In genomic region chr6:48537105-48537954, GRCm38 (mm10) we compare ENCODE assay signal across 9 mouse cellular contexts. TPM values are rescaled to one million over a fixed set of nuclear protein-coding genes. Genes with fewer than 3 reads are reported as not detected.
DNase-seq lines count a peak whose midpoint lies in the region; ATAC-seq and TF ChIP-seq lines count a peak whose summit lies in the region.
"Had no signal": no experiment of that assay in that cellular context is flagged by ENCODE, and none has a peak within 500 bp of the region (broad histone marks: within the 10 kb centered on the region; RNA-seq: fewer than 3 reads in every experiment).

TSS of gene Atp6v0e2 (plus strand) at chr6:48537615.

- H3K4me1 ChIP-seq in forebrain, embryonic 11.5 days (replicated peaks; ENCODE audit: control insufficient read depth, insufficient read depth, low read length), result peaks cover 6% of the 10 kb centered on the region; the same call in 1 of the 2 replicates
- H3K4me1 ChIP-seq in heart, embryonic 13.5 days, result peaks cover 29% of the 10 kb centered on the region
- H3K4me1 ChIP-seq in kidney, embryonic 16.5 days (ENCODE audit: insufficient read depth, low read length), result peaks cover 23% of the 10 kb centered on the region
- H3K4me1 ChIP-seq in limb, embryonic 13.5 days, result peaks cover 31% of the 10 kb centered on the region
- H3K4me1 ChIP-seq in midbrain, postnatal 0 days (ENCODE audit: insufficient read depth, low read length), result peaks cover 16% of the 10 kb centered on the region
- H3K4me1 ChIP-seq in testis, adult 2 months (ENCODE audit: control insufficient read depth, insufficient read depth, low read length), result peaks cover 17% of the 10 kb centered on the region

- no peaks in the 10 kb centered on the region for H3K36me3 ChIP-seq in forebrain, embryonic 11.5 days (ENCODE audit: control insufficient read depth, insufficient read depth, low read length)
- H3K36me3 ChIP-seq in heart, embryonic 13.5 days, result peaks cover 9% of the 10 kb centered on the region
- H3K36me3 ChIP-seq in kidney, embryonic 16.5 days (ENCODE audit: insufficient read depth, low read length), result 0 out of 2 replicates have a peak, but pooled peaks cover 3% of the 10 kb centered on the region
- peaks cover 14% of the 10 kb centered on the region for H3K36me3 ChIP-seq in limb, embryonic 13.5 days
- H3K36me3 ChIP-seq in midbrain, postnatal 0 days (ENCODE audit: insufficient read depth, low read length), result peaks cover 31% of the 10 kb centered on the region
- H3K36me3 ChIP-seq in testis, adult 2 months (ENCODE audit: control insufficient read depth, insufficient read depth, low read length), result no peaks in the 10 kb centered on the region

- peak; percentile 39 for DNase-seq in thymus, postnatal 14 days
- DNase-seq in thymus, adult 18-20 months, result no peak
- peak; percentile 95 for DNase-seq in forebrain, embryonic 11.5 days (ENCODE audit: low spot score)
- DNase-seq in midbrain, postnatal 0 days (ENCODE audit: low spot score), result peak; percentile 98

- H3K4me3 ChIP-seq in forebrain, embryonic 11.5 days (ENCODE audit: low read depth, low read length), result peak within 1 kb of the TSS; percentile 57
- H3K4me3 ChIP-seq in heart, embryonic 13.5 days, result peak within 1 kb of the TSS; percentile 58
- H3K4me3 ChIP-seq in kidney, embryonic 16.5 days (ENCODE audit: low read length), result peak within 1 kb of the TSS; percentile 50
- H3K4me3 ChIP-seq in limb, embryonic 13.5 days, result peak within 1 kb of the TSS; percentile 42
- H3K4me3 ChIP-seq in midbrain, postnatal 0 days (ENCODE audit: low read depth, low read length), result peak within 1 kb of the TSS; percentile 64
- peak within 1 kb of the TSS; percentile 97 for H3K4me3 ChIP-seq in testis, adult 2 months (ENCODE audit: control insufficient read depth, low read depth, low read length)

- peak within 1 kb of the TSS; percentile 83 for H3K9ac ChIP-seq in forebrain, embryonic 11.5 days (ENCODE audit: low read length)
- peak within 1 kb of the TSS; percentile 80 for H3K9ac ChIP-seq in heart, embryonic 13.5 days
- H3K9ac ChIP-seq in kidney, embryonic 16.5 days (replicated peaks; ENCODE audit: low read length), result peak within 1 kb of the TSS; percentile 69
- peak within 1 kb of the TSS; percentile 63 for H3K9ac ChIP-seq in limb, embryonic 13.5 days
- peak within 1 kb of the TSS; percentile 99 for H3K9ac ChIP-seq in midbrain, postnatal 0 days (replicated peaks; ENCODE audit: low read length, poor library complexity, severe bottlenecking)

- WGBS in forebrain, embryonic 11.5 days, result 2% methylated on average over 38 of the region's 38 CpGs
- 7% methylated on average over 38 of the region's 38 CpGs for WGBS in heart, embryonic 13.5 days
- 4% methylated on average over 38 of the region's 38 CpGs for WGBS in kidney, embryonic 16.5 days
- 6% methylated on average over 38 of the region's 38 CpGs for WGBS in limb, embryonic 13.5 days
- 4% methylated on average over 38 of the region's 38 CpGs for WGBS in midbrain, postnatal 0 days

- ATAC-seq in forebrain, embryonic 11.5 days (replicated peaks; ENCODE audit: low FRiP score), result peak; percentile 94
- peak; percentile 68 for ATAC-seq in heart, embryonic 13.5 days (ENCODE audit: extremely low read depth, insufficient number of reproducible peaks, low FRiP score, low TSS enrichment)
- peak; percentile 83 for ATAC-seq in kidney, embryonic 16.5 days (ENCODE audit: low FRiP score, low TSS enrichment)
- ATAC-seq in limb, embryonic 13.5 days (ENCODE audit: low FRiP score, low read depth), result peak; percentile 72
- peak; percentile 94 for ATAC-seq in midbrain, postnatal 0 days (ENCODE audit: low FRiP score)

- no peak within 1 kb of the TSS for H3K27ac ChIP-seq in forebrain, embryonic 11.5 days (ENCODE audit: low read depth, low read length)
- H3K27ac ChIP-seq in heart, embryonic 13.5 days (replicated peaks), result no peak within 1 kb of the TSS
- no peak within 1 kb of the TSS for H3K27ac ChIP-seq in kidney, embryonic 16.5 days (ENCODE audit: low read length)
- H3K27ac ChIP-seq in limb, embryonic 13.5 days, result no peak within 1 kb of the TSS
- H3K27ac ChIP-seq in midbrain, postnatal 0 days (ENCODE audit: low read depth, low read length), result peak within 1 kb of the TSS; percentile 83
- peak within 1 kb of the TSS; percentile 90 for H3K27ac ChIP-seq in testis, adult 2 months (ENCODE audit: control insufficient read depth, insufficient read depth, low read depth, low read length)

- H3K27me3 ChIP-seq in forebrain, embryonic 11.5 days (ENCODE audit: control insufficient read depth, insufficient read depth, low read length), result no peaks in the 10 kb centered on the region
- no peaks in the 10 kb centered on the region; the same call in 1 of the 2 replicates for H3K27me3 ChIP-seq in heart, embryonic 13.5 days (replicated peaks)
- H3K27me3 ChIP-seq in kidney, embryonic 16.5 days (ENCODE audit: insufficient read depth, low read length), result no peaks in the 10 kb centered on the region
- H3K27me3 ChIP-seq in limb, embryonic 13.5 days, result 0 out of 2 replicates have a peak, but pooled peaks cover 5% of the 10 kb centered on the region
- no peaks in the 10 kb centered on the region for H3K27me3 ChIP-seq in midbrain, postnatal 0 days (ENCODE audit: insufficient read depth, low read length)
- no peaks in the 10 kb centered on the region for H3K27me3 ChIP-seq in testis, adult 2 months (ENCODE audit: control insufficient read depth, insufficient read depth, low read length)
- H3K27me3 ChIP-seq: CH12.LX had no signal

- peak; percentile 74 for TF ChIP-seq POLR2A in testis, adult 2 months (IDR thresholded peaks at IDR 0.05; ENCODE audit: control insufficient read depth, low read depth, low read length)

- peak within 1 kb of the TSS; percentile 87 for H3K4me2 ChIP-seq in forebrain, embryonic 11.5 days (ENCODE audit: low read depth, low read length, severe bottlenecking)
- H3K4me2 ChIP-seq in heart, embryonic 13.5 days, result peak within 1 kb of the TSS; percentile 85
- H3K4me2 ChIP-seq in kidney, embryonic 16.5 days (replicated peaks; ENCODE audit: low read depth, low read length), result peak within 1 kb of the TSS; percentile 76
- H3K4me2 ChIP-seq in limb, embryonic 13.5 days (replicated peaks), result peak within 1 kb of the TSS; percentile 71
- peak within 1 kb of the TSS; percentile 76 for H3K4me2 ChIP-seq in midbrain, postnatal 0 days (ENCODE audit: low read depth, low read length, poor library complexity, severe bottlenecking)

- no peaks in the 10 kb centered on the region for H3K9me3 ChIP-seq in forebrain, embryonic 11.5 days (ENCODE audit: control insufficient read depth, low read length)
- no peaks in the 10 kb centered on the region for H3K9me3 ChIP-seq in heart, embryonic 13.5 days
- H3K9me3 ChIP-seq in kidney, embryonic 16.5 days (ENCODE audit: low read length), result no peaks in the 10 kb centered on the region
- H3K9me3 ChIP-seq in limb, embryonic 13.5 days, result no peaks in the 10 kb centered on the region
- no peaks in the 10 kb centered on the region for H3K9me3 ChIP-seq in midbrain, postnatal 0 days (ENCODE audit: low read length)

- 0 out of 2 replicates have a peak, but pooled peaks have one; percentile 6 for TF ChIP-seq CTCF in midbrain, postnatal 0 days (IDR thresholded peaks at IDR 0.05)
- TF ChIP-seq CTCF in testis, adult 2 months (IDR thresholded peaks at IDR 0.05; ENCODE audit: control insufficient read depth, insufficient read depth, insufficient replicate concordance, low read depth, low read length), result no peak

RNA-seq across cellular contexts. Expression of gene Atp6v0e2, which starts in this region (rescaled TPM):
- polyA plus RNA-seq in forebrain, embryonic 11.5 days (2014; fragmentation: Nextera tagmentation; extraction: Ambion mirVana), result 52.5 and 56.6 TPM in 2 replicates
- polyA plus RNA-seq in heart, embryonic 13.5 days (2015; fragmentation: Nextera tagmentation; extraction: Ambion mirVana), result 18.2 and 22.7 TPM in 2 replicates
- polyA plus RNA-seq in kidney, embryonic 16.5 days (2015; fragmentation: Nextera tagmentation; extraction: Ambion mirVana), result 32.7 and 33.8 TPM in 2 replicates
- polyA plus RNA-seq in limb, embryonic 13.5 days (2015; fragmentation: Nextera tagmentation; extraction: Ambion mirVana), result 9.2 and 9.3 TPM in 2 replicates
- 398 and 447 TPM in 2 replicates for total RNA-seq in midbrain, postnatal 0 days (2014; rRNA removed)
- polyA plus RNA-seq in midbrain, postnatal 0 days (2015; fragmentation: Nextera tagmentation; extraction: Ambion mirVana), result 497 and 556 TPM in 2 replicates
- 18.7 and 20.4 TPM in 2 replicates for polyA plus RNA-seq in testis, adult 2 months (2012; rRNA removed)
- total RNA-seq: CH12.LX had no signal

Comparison
In these comparisons a context has a peak if more than half of its experiments do, and no peak if none do; other contexts are left out.
1. DNase-seq: peak in thymus, postnatal 14 days (single experiment), forebrain, embryonic 11.5 days (single experiment) and midbrain, postnatal 0 days (single experiment); none in thymus, adult 18-20 months (0 of 2).
2. H3K27ac ChIP-seq: peak in midbrain, postnatal 0 days (single experiment) and testis, adult 2 months (single experiment); none in forebrain, embryonic 11.5 days (single experiment), heart, embryonic 13.5 days (single experiment), kidney, embryonic 16.5 days (single experiment) and limb, embryonic 13.5 days (single experiment).
3. H3K4me3 ChIP-seq: peak in every context shown above with its lines; median percentile 97 in testis, adult 2 months; 64 in midbrain, postnatal 0 days; 58 in heart, embryonic 13.5 days; 57 in forebrain, embryonic 11.5 days; 50 in kidney, embryonic 16.5 days; 42 in limb, embryonic 13.5 days.
4. Peak in every context shown above with its lines, with median percentiles within 50 percentile points of each other: ATAC-seq, H3K4me2 ChIP-seq and H3K9ac ChIP-seq.